Comparison of ENCODE assay signal across 9 mouse cellular contexts in genomic region chr14:52140577-52141444, GRCm38 (mm10). TPM values are rescaled to one million over a fixed set of nuclear protein-coding genes. Genes with fewer than 3 reads are reported as not detected.
DNase-seq lines count a peak whose midpoint lies in the region; ATAC-seq lines count a peak whose summit lies in the region.
"Had no signal": no experiment of that assay in that cellular context is flagged by ENCODE, and none has a peak within 500 bp of the region (broad histone marks: within the 10 kb centered on the region; RNA-seq: fewer than 3 reads in every experiment).

No protein-coding gene starts in this region.

- no peak overlapping the region for H3K4me3 ChIP-seq in hindbrain, embryonic 12.5 days
- H3K4me3 ChIP-seq: midbrain, embryonic 15.5 days had no signal

- no peaks in the 10 kb centered on the region for H3K36me3 ChIP-seq in hindbrain, embryonic 12.5 days
- H3K36me3 ChIP-seq: midbrain, embryonic 15.5 days had no signal

- peak; percentile 73 for ATAC-seq in megakaryocyte-erythroid progenitor cell, adult 5-6 weeks (replicated peaks; ENCODE audit: low FRiP score, low TSS enrichment, poor library complexity, severe bottlenecking)
- no peak for ATAC-seq in hindbrain, embryonic 12.5 days (ENCODE audit: low FRiP score)
- ATAC-seq: midbrain, embryonic 15.5 days had no signal

- H3K4me1 ChIP-seq in hindbrain, embryonic 12.5 days: no peaks in the 10 kb centered on the region
- H3K4me1 ChIP-seq: midbrain, embryonic 15.5 days had no signal

- H3K27ac ChIP-seq in hindbrain, embryonic 12.5 days: no peak overlapping the region
- H3K27ac ChIP-seq: midbrain, embryonic 15.5 days had no signal

- peak; percentile 13 for DNase-seq in embryo, embryonic 10.5 days (ENCODE audit: low spot score)
- DNase-seq in embryo, embryonic 9.5 days (ENCODE audit: extremely low spot score): no peak
- DNase-seq in A20 (ENCODE audit: low read depth, low spot score): peak; percentile 61
- DNase-seq in heart, postnatal 10 days: peak; percentile 7 to 8
- DNase-seq in layer of hippocampus, postnatal 25 days (ENCODE audit: extremely low spot score in 1 of 2, low spot score in 1 of 2): no peak
- DNase-seq in retina, embryonic 14.5 days (ENCODE audit: low spot score): no peak

- H3K27me3 ChIP-seq in hindbrain, embryonic 12.5 days: no peaks in the 10 kb centered on the region
- H3K27me3 ChIP-seq: midbrain, embryonic 15.5 days had no signal

- 63% methylated on average over 19 of the region's 19 CpGs for WGBS in hindbrain, embryonic 12.5 days

- no peak overlapping the region for H3K4me2 ChIP-seq in hindbrain, embryonic 12.5 days (replicated peaks)
- H3K4me2 ChIP-seq: midbrain, embryonic 15.5 days had no signal

- intact Hi-C loops in heart, postnatal 10 days (cut with DNase I): no loop called here

- no peaks in the 10 kb centered on the region for H3K9me3 ChIP-seq in hindbrain, embryonic 12.5 days (replicated peaks)
- H3K9me3 ChIP-seq: midbrain, embryonic 15.5 days had no signal

- H3K9ac ChIP-seq in hindbrain, embryonic 12.5 days: no peak overlapping the region
- H3K9ac ChIP-seq: midbrain, embryonic 15.5 days had no signal

RNA-seq across cellular contexts. Expression of gene Rpgrip1, which starts 30.3 kb away (rescaled TPM):
- under 1 TPM; 0.45 to 0.97 TPM for total RNA-seq in heart, postnatal 10 days (2021)
- 1.2 and 9.1 TPM in 2 replicates for total RNA-seq in megakaryocyte-erythroid progenitor cell, adult 5-6 weeks (2014; fragmentation: Nextera tagmentation)
- 5.9 and 7.1 TPM in 2 replicates for total RNA-seq in megakaryocyte-erythroid progenitor cell, adult 5-6 weeks (2017)
- total RNA-seq in layer of hippocampus, postnatal 25 days (2021): 1 to 10 TPM in 1 of 2 experiments, under 1 TPM in 1; 0.84 to 1.9 TPM
- 53.6 and 58.4 TPM in 2 replicates for polyA plus RNA-seq in hindbrain, embryonic 12.5 days (2016; fragmentation: Nextera tagmentation; extraction: Ambion mirVana)

RNA-seq across cellular contexts. Expression of gene Hnrnpc, which starts 37.0 kb away (rescaled TPM):
- total RNA-seq in heart, postnatal 10 days (2021): 100 to 1,000 TPM; 145 to 165 TPM
- total RNA-seq in megakaryocyte-erythroid progenitor cell, adult 5-6 weeks (2014; fragmentation: Nextera tagmentation): 371 and 420 TPM in 2 replicates
- total RNA-seq in megakaryocyte-erythroid progenitor cell, adult 5-6 weeks (2017): 758 and 809 TPM in 2 replicates
- 100 to 1,000 TPM; 253 to 273 TPM for total RNA-seq in layer of hippocampus, postnatal 25 days (2021)
- 726 and 727 TPM in 2 replicates for polyA plus RNA-seq in hindbrain, embryonic 12.5 days (2016; fragmentation: Nextera tagmentation; extraction: Ambion mirVana)

RNA-seq across cellular contexts. Expression of gene Supt16, which starts 56.4 kb away (rescaled TPM):
- total RNA-seq in heart, postnatal 10 days (2021): 10 to 100 TPM; 33.8 to 37.2 TPM
- total RNA-seq in megakaryocyte-erythroid progenitor cell, adult 5-6 weeks (2014; fragmentation: Nextera tagmentation): 111 and 153 TPM in 2 replicates
- 297 and 346 TPM in 2 replicates for total RNA-seq in megakaryocyte-erythroid progenitor cell, adult 5-6 weeks (2017)
- 10 to 100 TPM; 50.2 to 50.9 TPM for total RNA-seq in layer of hippocampus, postnatal 25 days (2021)
- 68.3 and 72.3 TPM in 2 replicates for polyA plus RNA-seq in hindbrain, embryonic 12.5 days (2016; fragmentation: Nextera tagmentation; extraction: Ambion mirVana)

Comparison
In these comparisons a context has a peak if more than half of its experiments do, and no peak if none do; other contexts are left out.
1. DNase-seq: peak in embryo, embryonic 10.5 days (single experiment), A20 (single experiment) and heart, postnatal 10 days (2 of 2); none in embryo, embryonic 9.5 days (single experiment), layer of hippocampus, postnatal 25 days (0 of 2) and retina, embryonic 14.5 days (single experiment).